Mouse (Mus musculus) intestine, embryonic 16.5 days (tissue): ENCODE results near the gene Camk1g. TPM values are rescaled to one million over a fixed set of nuclear protein-coding genes. Genes with fewer than 3 reads are reported as not detected.
A peak's percentile ranks its signal among the peaks of the same experiment; 100 is the strongest.

Experiments
- ATAC-seq: fragments of 200-750 bp; cut with Nextera tagmentation; 2 replicates; pipeline ENCODE4 v1.8.0; 2017; ENCODE audit warnings: moderate TSS enrichment, moderate library complexity
- H3K27ac ChIP-seq: fragments of 300-500 bp; sonication (generic); 2 replicates; pipeline ENCODE4 v1.5.1; 2014; ENCODE audit warnings: mild to moderate bottlenecking, low read length
- H3K27me3 ChIP-seq: fragments of 300-500 bp; sonication (generic); replicated peaks from 2 replicates; pipeline ENCODE4 v1.6.1; 2014; ENCODE audit warnings: low read length, control low read depth, mixed read lengths; ENCODE audit not compliant: control insufficient read depth, insufficient read depth
- H3K36me3 ChIP-seq: fragments of 300-500 bp; sonication (generic); 2 replicates; pipeline ENCODE4 v1.6.1; 2014; ENCODE audit warnings: low read length, control low read depth; ENCODE audit not compliant: control insufficient read depth, insufficient read depth
- H3K4me1 ChIP-seq: fragments of 300-500 bp; sonication (generic); 2 replicates; pipeline ENCODE4 v1.6.1; 2014; ENCODE audit warnings: low read length, control low read depth, mixed read lengths; ENCODE audit not compliant: control insufficient read depth, insufficient read depth
- H3K4me2 ChIP-seq: fragments of 300-500 bp; sonication (generic); 2 replicates; pipeline ENCODE4 v1.6.1; 2014; ENCODE audit warnings: low read depth, low read length, control low read depth
- H3K4me3 ChIP-seq: fragments of 300-500 bp; sonication (generic); 2 replicates; pipeline ENCODE4 v1.5.1; 2014; ENCODE audit warnings: mild to moderate bottlenecking, low read length
- H3K9ac ChIP-seq: fragments of 300-500 bp; sonication (generic); 2 replicates; pipeline ENCODE4 v1.6.1; 2014; ENCODE audit warnings: low read depth, low read length
- H3K9me3 ChIP-seq: fragments of 300-500 bp; sonication (generic); 2 replicates; pipeline ENCODE4 v1.6.1; 2016; ENCODE audit warnings: low read length, control low read depth; ENCODE audit not compliant: control insufficient read depth
- WGBS: fragments of 180-500 bp; shearing (Covaris S2); extraction: QIAGEN DNeasy Blood & Tissue Kit; methylation state at CpG from one replicate; pipeline ENCODE4 v1.1.7; 2014; 5-methylcytosine and 5-hydroxymethylcytosine counted together
- polyA plus RNA-seq: library from polyadenylated mRNA; unstranded; fragments of >200 nt; fragmentation: Nextera tagmentation; extraction: Ambion mirVana; gene quantifications from 2 replicates; pipeline ENCODE4 v1.2.1, GENCODE M21; 2015

Camk1g gene
- polyA plus RNA-seq, 1 experiment from 2014 or later, result 4.7 TPM

GRCm38 (mm10) chr1:193330626-193331025 lies 39.5 kb downstream of the Camk1g start:
- Histone ChIP-seq H3K27me3 (no peaks in the 10 kb centered on the region), H3K4me3 (no peak overlapping the region), H3K9ac (no peak overlapping the region), H3K27ac (no peak overlapping the region), H3K4me1 (peaks cover 3% of the 10 kb centered on the region), H3K4me2 (no peak overlapping the region), H3K36me3 (no peaks in the 10 kb centered on the region), H3K9me3 (no peaks in the 10 kb centered on the region)
- WGBS, result 84% methylated on average over 7 of the region's 7 CpGs
- no peak for ATAC-seq

- peak; percentile 61 for ATAC-seq
- no peak overlapping the region for H3K4me3 ChIP-seq
- H3K4me2 ChIP-seq, result no peak overlapping the region
- H3K4me1 ChIP-seq, result peaks cover 3% of the 10 kb centered on the region
- H3K9me3 ChIP-seq, result no peaks in the 10 kb centered on the region
- no peak overlapping the region for H3K27ac ChIP-seq
- H3K36me3 ChIP-seq, result no peaks in the 10 kb centered on the region
- 43% methylated on average over 10 of the region's 10 CpGs for WGBS
- H3K27me3 ChIP-seq, result no peaks in the 10 kb centered on the region
- H3K9ac ChIP-seq, result no peak overlapping the region
Measured at GRCm38 (mm10) chr1:193330172-193330571, 39.9 kb downstream of the Camk1g start.

- H3K4me3 ChIP-seq, result no peak overlapping the region
- no peaks in the 10 kb centered on the region for H3K36me3 ChIP-seq
- H3K4me2 ChIP-seq, result no peak overlapping the region
- H3K9ac ChIP-seq, result no peak overlapping the region
- H3K4me1 ChIP-seq, result peaks cover 3% of the 10 kb centered on the region
- no peaks in the 10 kb centered on the region for H3K27me3 ChIP-seq
- WGBS, result 83% methylated on average over 9 of the region's 9 CpGs
- no peak for ATAC-seq
- no peak overlapping the region for H3K27ac ChIP-seq
- no peaks in the 10 kb centered on the region for H3K9me3 ChIP-seq
Measured at GRCm38 (mm10) chr1:193329557-193329956, 40.5 kb downstream of the Camk1g start.

- Histone ChIP-seq H3K9ac (no peak overlapping the region), H3K36me3 (no peaks in the 10 kb centered on the region), H3K4me1 (peaks cover 3% of the 10 kb centered on the region; the same call in 1 of the 2 replicates), H3K4me3 (no peak overlapping the region), H3K27me3 (no peaks in the 10 kb centered on the region), H3K4me2 (no peak overlapping the region), H3K27ac (no peak overlapping the region), H3K9me3 (no peaks in the 10 kb centered on the region)
- WGBS, result 68% methylated on average over 5 of the region's 5 CpGs
- ATAC-seq, result no peak
Measured at GRCm38 (mm10) chr1:193327686-193328085, 42.4 kb downstream of the Camk1g start.

GRCm38 (mm10) chr1:193327216-193327615 lies 42.9 kb downstream of the Camk1g start:
- Histone ChIP-seq H3K4me2 (no peak overlapping the region), H3K9me3 (no peaks in the 10 kb centered on the region), H3K27me3 (no peaks in the 10 kb centered on the region), H3K4me3 (no peak overlapping the region), H3K36me3 (no peaks in the 10 kb centered on the region), H3K4me1 (peaks cover 3% of the 10 kb centered on the region; the same call in 1 of the 2 replicates), H3K27ac (no peak overlapping the region), H3K9ac (no peak overlapping the region)
- ATAC-seq, result no peak
- WGBS, result 56% methylated on average over 1 of the region's 1 CpGs

- Histone ChIP-seq H3K27ac (no peak overlapping the region), H3K9ac (no peak overlapping the region), H3K4me3 (no peak overlapping the region), H3K36me3 (no peaks in the 10 kb centered on the region), H3K27me3 (no peaks in the 10 kb centered on the region), H3K4me1 (peaks cover 3% of the 10 kb centered on the region; the same call in 1 of the 2 replicates), H3K4me2 (no peak overlapping the region), H3K9me3 (no peaks in the 10 kb centered on the region)
- ATAC-seq, result peak; percentile 69
- 59% methylated on average over 7 of the region's 7 CpGs for WGBS
Measured at GRCm38 (mm10) chr1:193326456-193327145, 43.5 kb downstream of the Camk1g start.

GRCm38 (mm10) chr1:193325891-193326290 lies 44.2 kb downstream of the Camk1g start:
- no peak overlapping the region for H3K4me2 ChIP-seq
- no peak overlapping the region for H3K9ac ChIP-seq
- no peaks in the 10 kb centered on the region for H3K36me3 ChIP-seq
- H3K9me3 ChIP-seq, result no peaks in the 10 kb centered on the region
- 91% methylated on average over 6 of the region's 6 CpGs for WGBS
- no peak overlapping the region for H3K4me3 ChIP-seq
- H3K4me1 ChIP-seq, result peaks cover 3% of the 10 kb centered on the region; the same call in 1 of the 2 replicates
- H3K27ac ChIP-seq, result no peak overlapping the region
- H3K27me3 ChIP-seq, result no peaks in the 10 kb centered on the region
- no peak for ATAC-seq

- peaks cover 3% of the 10 kb centered on the region; the same call in 1 of the 2 replicates for H3K4me1 ChIP-seq
- no peak overlapping the region for H3K9ac ChIP-seq
- H3K4me2 ChIP-seq, result no peak overlapping the region
- no peak for ATAC-seq
- H3K27me3 ChIP-seq, result no peaks in the 10 kb centered on the region
- 55% methylated on average over 2 of the region's 2 CpGs for WGBS
- no peak overlapping the region for H3K4me3 ChIP-seq
- no peak overlapping the region for H3K27ac ChIP-seq
- no peaks in the 10 kb centered on the region for H3K9me3 ChIP-seq
- no peaks in the 10 kb centered on the region for H3K36me3 ChIP-seq
Measured at GRCm38 (mm10) chr1:193324224-193324623, 45.9 kb downstream of the Camk1g start.

GRCm38 (mm10) chr1:193323686-193324085 lies 46.4 kb downstream of the Camk1g start:
- no peaks in the 10 kb centered on the region for H3K27me3 ChIP-seq
- H3K4me1 ChIP-seq, result peaks cover 3% of the 10 kb centered on the region; the same call in 1 of the 2 replicates
- no peak for ATAC-seq
- H3K4me2 ChIP-seq, result no peak overlapping the region
- H3K9me3 ChIP-seq, result no peaks in the 10 kb centered on the region
- H3K36me3 ChIP-seq, result no peaks in the 10 kb centered on the region
- H3K27ac ChIP-seq, result no peak overlapping the region
- WGBS, result 96% methylated on average over 6 of the region's 6 CpGs
- no peak overlapping the region for H3K4me3 ChIP-seq
- no peak overlapping the region for H3K9ac ChIP-seq

GRCm38 (mm10) chr1:193320398-193320797 lies 49.7 kb downstream of the Camk1g start:
- Histone ChIP-seq H3K27ac (no peak overlapping the region), H3K4me3 (no peak overlapping the region), H3K4me2 (no peak overlapping the region), H3K9me3 (no peaks in the 10 kb centered on the region), H3K27me3 (no peaks in the 10 kb centered on the region), H3K36me3 (no peaks in the 10 kb centered on the region), H3K9ac (no peak overlapping the region), H3K4me1 (peaks cover 10% of the 10 kb centered on the region; the same call in 1 of the 2 replicates)
- WGBS, result 92% methylated on average over 8 of the region's 8 CpGs
- ATAC-seq, result no peak
